13 mouse cellular contexts compared by ENCODE assay signal in genomic region chr14:22586281-22586680, GRCm38 (mm10).
"Had no signal": no experiment of that assay in that cellular context is flagged by ENCODE, and none has a peak within 500 bp of the region (broad histone marks: within the 10 kb centered on the region; RNA-seq: fewer than 3 reads in every experiment).

No protein-coding gene starts in this region.

- H3K27me3 ChIP-seq: kidney, embryonic 15.5 days; neural tube, embryonic 12.5 days had no signal

- DNase-seq: kidney, adult 2 months; kidney, postnatal 14 days; lung, adult 18-20 months; retina, postnatal 1 day; right cerebral cortex, postnatal 4 days; thymus, adult 18-20 months; thymus, postnatal 14 days had no signal

- H3K27ac ChIP-seq: limb, embryonic 10.5 days; midbrain, embryonic 13.5 days; neural tube, embryonic 12.5 days had no signal

- H3K4me3 ChIP-seq: kidney, embryonic 15.5 days; limb, embryonic 10.5 days; midbrain, embryonic 13.5 days; myocyte; neural tube, embryonic 12.5 days had no signal

- ATAC-seq: intestine, embryonic 16.5 days; midbrain, embryonic 13.5 days had no signal

- H3K4me2 ChIP-seq: kidney, embryonic 15.5 days; midbrain, embryonic 13.5 days; neural tube, embryonic 12.5 days had no signal

- H3K36me3 ChIP-seq: kidney, embryonic 15.5 days; limb, embryonic 10.5 days; midbrain, embryonic 13.5 days; neural tube, embryonic 12.5 days had no signal

- H3K4me1 ChIP-seq: midbrain, embryonic 13.5 days; neural tube, embryonic 12.5 days had no signal

- H3K9me3 ChIP-seq: kidney, embryonic 15.5 days; limb, embryonic 10.5 days; midbrain, embryonic 13.5 days; neural tube, embryonic 12.5 days had no signal

- H3K9ac ChIP-seq: kidney, embryonic 15.5 days; midbrain, embryonic 13.5 days; neural tube, embryonic 12.5 days had no signal
